Mouse (Mus musculus): ENCODE results near the gene Gm49340. TPM values are rescaled to one million over a fixed set of nuclear protein-coding genes. Genes with fewer than 3 reads are reported as not detected.
A peak's percentile ranks its signal among the peaks of the same experiment; 100 is the strongest.
"Not testable (repeated sequence)": the region's sequence is repeated elsewhere in the genome, so short reads cannot be mapped to it uniquely, and the experiment has no call there.

The Gm49340 gene
- polyA plus RNA-seq (2015; fragmentation: Nextera tagmentation; extraction: Ambion mirVana) = not detected in 2 replicates

- 89% methylated on average over 27 of the region's 27 CpGs for WGBS
- H3K4me3 ChIP-seq = no peak within 1 kb of the TSS
- no peaks in the 10 kb centered on the region; the same call in 1 of the 2 replicates for H3K9me3 ChIP-seq
- H3K9ac ChIP-seq = no peak within 1 kb of the TSS
- H3K27ac ChIP-seq = no peak within 1 kb of the TSS
- no peak within 1 kb of the TSS for H3K4me2 ChIP-seq
- no peak for ATAC-seq (replicated peaks)
- H3K36me3 ChIP-seq (replicated peaks) = no peaks in the 10 kb centered on the region
- H3K27me3 ChIP-seq (replicated peaks) = no peaks in the 10 kb centered on the region
- H3K4me1 ChIP-seq = no peaks in the 10 kb centered on the region
Measured at GRCm38 (mm10) chr11:73329442-73329841, at the start of gene Gm49340, which contains the start of the genes Aspa and Spata22. Gene Gm49340, plus strand, starts transcription at chr11:73329741. Gene Aspa, minus strand, starts transcription at chr11:73329596. Gene Spata22, plus strand, starts transcription at chr11:73329741.

DNA sequence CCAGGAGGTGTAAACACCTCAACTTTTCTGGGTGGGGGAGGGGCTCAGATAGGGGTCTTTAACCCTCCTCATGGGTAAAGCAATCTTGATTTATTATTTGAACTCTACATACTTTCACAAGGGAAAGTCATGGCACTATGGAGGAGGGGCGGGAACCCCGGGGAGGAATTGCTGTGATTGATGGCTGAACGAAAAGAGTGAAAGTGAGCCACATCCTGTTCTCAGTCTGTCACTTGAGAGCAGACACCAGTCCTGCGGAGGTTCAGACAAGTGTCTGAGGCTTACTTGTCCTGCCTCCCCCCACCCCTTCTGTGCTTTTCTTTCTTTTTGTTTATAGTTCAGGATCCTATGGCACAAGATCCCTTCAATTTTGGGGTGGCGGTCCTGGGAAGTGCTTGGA, 48.8 kb upstream of the Gm49340 start:
- no peak overlapping the region for H3K27ac ChIP-seq
- H3K9ac ChIP-seq = no peak overlapping the region
- H3K36me3 ChIP-seq (replicated peaks) = no peaks in the 10 kb centered on the region
- 74% methylated on average over 5 of the region's 5 CpGs for WGBS
- H3K27me3 ChIP-seq (replicated peaks) = no peaks in the 10 kb centered on the region
- no peak overlapping the region for H3K4me2 ChIP-seq
- no peak for ATAC-seq (replicated peaks)
- no peak overlapping the region for H3K4me3 ChIP-seq
- H3K4me1 ChIP-seq = no peaks in the 10 kb centered on the region
- H3K9me3 ChIP-seq = no peaks in the 10 kb centered on the region

DNA sequence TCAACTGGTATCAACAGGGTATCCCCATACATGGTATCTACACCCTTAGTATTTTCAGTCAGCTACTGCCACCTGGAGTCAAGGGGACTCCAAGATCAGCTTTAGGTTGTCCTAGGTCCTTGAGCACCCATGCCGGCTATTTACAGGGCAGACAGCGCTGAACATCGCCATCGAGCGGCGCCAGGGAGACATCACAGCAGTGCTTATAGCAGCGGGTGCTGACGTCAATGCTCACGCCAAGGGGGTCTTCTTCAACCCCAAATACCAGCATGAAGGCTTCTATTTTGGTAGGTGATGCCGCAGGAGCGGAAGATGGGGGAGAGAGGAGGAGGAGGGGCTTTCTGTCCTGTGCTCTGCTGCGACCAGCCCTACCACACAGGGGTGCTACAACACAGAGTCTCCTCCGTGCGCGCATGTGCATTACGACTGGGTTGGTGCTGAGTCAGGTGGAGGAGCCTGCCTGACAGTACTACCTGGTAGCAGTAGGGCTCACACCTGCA, 48.0 kb upstream of the Gm49340 start:
- no peaks in the 10 kb centered on the region for H3K36me3 ChIP-seq (replicated peaks)
- H3K4me3 ChIP-seq = peak overlapping the region; percentile 46
- peak; percentile 96 for ATAC-seq (replicated peaks)
- H3K27me3 ChIP-seq (replicated peaks) = no peaks in the 10 kb centered on the region
- peak overlapping the region; percentile 42 for H3K9ac ChIP-seq
- H3K9me3 ChIP-seq = no peaks in the 10 kb centered on the region
- no peaks in the 10 kb centered on the region for H3K4me1 ChIP-seq
- peak overlapping the region; percentile 60 for H3K4me2 ChIP-seq
- 2% methylated on average over 16 of the region's 16 CpGs for WGBS
- 0 out of 2 replicates have a peak overlapping the region, but pooled peaks have one; percentile 48 for H3K27ac ChIP-seq

- no peaks in the 10 kb centered on the region for H3K4me1 ChIP-seq
- H3K4me2 ChIP-seq = no peak overlapping the region
- 81% methylated on average over 9 of the region's 9 CpGs for WGBS
- H3K9ac ChIP-seq = no peak overlapping the region
- no peaks in the 10 kb centered on the region for H3K9me3 ChIP-seq
- H3K4me3 ChIP-seq = no peak overlapping the region
- H3K27me3 ChIP-seq (replicated peaks) = no peaks in the 10 kb centered on the region
- no peak for ATAC-seq (replicated peaks)
- no peaks in the 10 kb centered on the region for H3K36me3 ChIP-seq (replicated peaks)
- no peak overlapping the region for H3K27ac ChIP-seq
Measured at GRCm38 (mm10) chr11:73283369-73283768, 46.2 kb upstream of the Gm49340 start.

DNA sequence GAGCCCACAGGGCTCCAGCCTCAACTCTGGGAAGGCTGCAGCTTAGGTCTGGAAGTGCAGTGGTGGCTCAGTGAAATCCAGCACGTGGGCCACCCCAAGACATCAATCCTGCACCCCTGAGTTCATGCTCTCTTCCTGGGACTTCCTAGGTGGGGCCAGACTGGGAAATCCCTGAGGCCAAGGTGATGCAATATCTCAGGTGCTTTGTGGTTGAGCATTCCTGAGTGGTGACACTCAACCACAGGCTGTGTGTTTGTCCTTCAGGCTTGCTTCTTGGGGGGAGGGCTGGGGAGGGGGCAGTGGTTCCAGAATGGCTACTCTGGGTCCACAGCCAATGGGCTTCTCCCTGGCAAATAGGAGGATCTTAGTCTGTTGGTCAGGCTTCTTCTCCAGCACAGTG, 45.6 kb upstream of the Gm49340 start:
- WGBS = 28% methylated on average over 1 of the region's 1 CpGs
- ATAC-seq (replicated peaks) = no peak
- Histone ChIP-seq H3K4me1 (no peaks in the 10 kb centered on the region), H3K4me2 (no peak overlapping the region), H3K9me3 (no peaks in the 10 kb centered on the region), H3K27ac (no peak overlapping the region), H3K36me3 (replicated peaks) (no peaks in the 10 kb centered on the region), H3K4me3 (no peak overlapping the region), H3K27me3 (replicated peaks) (no peaks in the 10 kb centered on the region), H3K9ac (no peak overlapping the region)

DNA sequence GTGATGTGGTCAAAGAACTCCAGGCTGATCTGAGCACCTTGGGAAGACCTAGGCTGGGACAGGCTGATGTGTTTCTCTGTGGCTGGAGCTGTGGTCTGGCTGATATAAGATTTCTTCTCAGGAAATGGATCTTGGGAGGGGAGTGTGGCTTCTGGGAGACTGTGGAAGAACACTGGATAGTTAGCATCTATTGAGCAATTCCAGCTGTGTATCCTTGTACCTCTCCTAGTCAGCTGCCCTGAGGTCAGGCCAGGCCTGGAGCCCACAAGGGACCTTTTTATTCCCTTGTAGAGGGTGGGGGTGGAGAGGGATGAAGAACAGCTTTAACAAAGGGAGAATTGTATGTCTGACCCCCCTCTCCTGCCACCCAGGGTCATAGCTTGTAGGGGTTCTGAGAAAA, 45.2 kb upstream of the Gm49340 start:
- Histone ChIP-seq H3K4me3 (no peak overlapping the region), H3K9me3 (no peaks in the 10 kb centered on the region), H3K4me1 (no peaks in the 10 kb centered on the region), H3K4me2 (no peak overlapping the region), H3K36me3 (replicated peaks) (no peaks in the 10 kb centered on the region), H3K27me3 (replicated peaks) (no peaks in the 10 kb centered on the region), H3K9ac (no peak overlapping the region), H3K27ac (no peak overlapping the region)
- ATAC-seq (replicated peaks) = no peak

- no peaks in the 10 kb centered on the region for H3K4me1 ChIP-seq
- ATAC-seq (replicated peaks) = no peak
- H3K4me2 ChIP-seq = no peak overlapping the region
- WGBS = 89% methylated on average over 1 of the region's 1 CpGs
- no peak overlapping the region for H3K9ac ChIP-seq
- no peak overlapping the region for H3K4me3 ChIP-seq
- H3K9me3 ChIP-seq = no peaks in the 10 kb centered on the region
- no peak overlapping the region for H3K27ac ChIP-seq
- H3K36me3 ChIP-seq (replicated peaks) = no peaks in the 10 kb centered on the region
- no peaks in the 10 kb centered on the region for H3K27me3 ChIP-seq (replicated peaks)
Measured at GRCm38 (mm10) chr11:73289621-73290020, 39.9 kb upstream of the Gm49340 start.

GRCm38 (mm10) chr11:73303123-73303522, 26.4 kb upstream of the Gm49340 start:
- Histone ChIP-seq H3K36me3 (replicated peaks) (no peaks in the 10 kb centered on the region), H3K4me3 (no peak overlapping the region), H3K27ac (no peak overlapping the region), H3K4me1 (no peaks in the 10 kb centered on the region), H3K27me3 (replicated peaks) (no peaks in the 10 kb centered on the region), H3K9ac (no peak overlapping the region), H3K4me2 (no peak overlapping the region), H3K9me3 (no peaks in the 10 kb centered on the region)
- WGBS = 6% methylated on average over 2 of the region's 2 CpGs
- no peak for ATAC-seq (replicated peaks)

DNA sequence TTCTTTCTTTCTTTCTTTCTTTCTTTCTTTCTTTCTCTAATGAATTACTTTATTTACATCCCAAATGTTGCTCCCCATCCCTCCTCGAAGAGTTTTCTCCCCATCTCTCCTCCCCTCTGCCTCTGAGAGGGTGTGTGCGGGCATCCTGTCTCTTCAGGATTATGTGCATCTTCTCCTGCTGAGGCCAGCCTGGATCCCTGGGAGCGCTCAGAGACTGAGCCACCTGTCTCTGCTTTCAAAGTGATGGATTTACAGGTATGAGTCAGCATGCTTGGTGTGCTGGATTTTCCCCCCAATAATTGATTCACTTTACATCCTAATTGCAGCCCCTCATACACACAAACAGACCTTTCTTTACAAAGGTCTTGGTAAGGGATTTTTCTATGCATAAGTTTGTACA, 13.6 kb upstream of the Gm49340 start:
- Histone ChIP-seq H3K9ac (no peak overlapping the region), H3K27me3 (replicated peaks) (no peaks in the 10 kb centered on the region), H3K4me1 (no peaks in the 10 kb centered on the region), H3K27ac (no peak overlapping the region), H3K36me3 (replicated peaks) (no peaks in the 10 kb centered on the region), H3K4me3 (no peak overlapping the region), H3K4me2 (no peak overlapping the region), H3K9me3 (no peaks in the 10 kb centered on the region)
- 45% methylated on average over 3 of the region's 3 CpGs for WGBS
- ATAC-seq (replicated peaks) = no peak

DNA sequence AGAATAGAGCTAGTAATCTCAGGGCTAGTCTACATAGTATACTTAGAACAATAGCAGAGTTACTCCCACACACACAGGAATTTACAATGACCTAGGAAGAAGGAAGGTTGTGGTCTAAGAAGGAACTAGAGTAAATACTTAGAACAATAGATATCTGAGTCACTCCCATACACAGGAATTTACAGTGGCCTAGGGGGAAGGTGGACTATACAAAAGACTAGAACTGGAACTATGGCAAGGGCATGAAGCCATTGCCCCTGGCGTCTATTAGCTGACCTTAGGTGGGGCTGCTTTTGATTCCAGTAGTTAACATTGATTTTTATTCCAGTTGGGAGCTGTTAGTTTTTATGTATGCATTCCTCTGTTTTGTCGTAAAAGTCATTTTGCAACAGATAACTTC, 11.0 kb upstream of the Gm49340 start:
- H3K4me2 ChIP-seq; H3K36me3 ChIP-seq (replicated peaks); H3K9me3 ChIP-seq; H3K9ac ChIP-seq; H3K27ac ChIP-seq; ATAC-seq (replicated peaks); H3K4me1 ChIP-seq; H3K4me3 ChIP-seq; H3K27me3 ChIP-seq (replicated peaks): not testable (repeated sequence)
- 87% methylated on average over 2 of the region's 2 CpGs for WGBS

- H3K4me1 ChIP-seq; H3K27me3 ChIP-seq (replicated peaks); H3K9me3 ChIP-seq; H3K4me3 ChIP-seq; H3K27ac ChIP-seq; H3K9ac ChIP-seq; ATAC-seq (replicated peaks); H3K36me3 ChIP-seq (replicated peaks); H3K4me2 ChIP-seq: not testable (repeated sequence)
- 95% methylated on average over 13 of the region's 13 CpGs for WGBS
Measured at GRCm38 (mm10) chr11:73321064-73321463, 8.5 kb upstream of the Gm49340 start.

DNA sequence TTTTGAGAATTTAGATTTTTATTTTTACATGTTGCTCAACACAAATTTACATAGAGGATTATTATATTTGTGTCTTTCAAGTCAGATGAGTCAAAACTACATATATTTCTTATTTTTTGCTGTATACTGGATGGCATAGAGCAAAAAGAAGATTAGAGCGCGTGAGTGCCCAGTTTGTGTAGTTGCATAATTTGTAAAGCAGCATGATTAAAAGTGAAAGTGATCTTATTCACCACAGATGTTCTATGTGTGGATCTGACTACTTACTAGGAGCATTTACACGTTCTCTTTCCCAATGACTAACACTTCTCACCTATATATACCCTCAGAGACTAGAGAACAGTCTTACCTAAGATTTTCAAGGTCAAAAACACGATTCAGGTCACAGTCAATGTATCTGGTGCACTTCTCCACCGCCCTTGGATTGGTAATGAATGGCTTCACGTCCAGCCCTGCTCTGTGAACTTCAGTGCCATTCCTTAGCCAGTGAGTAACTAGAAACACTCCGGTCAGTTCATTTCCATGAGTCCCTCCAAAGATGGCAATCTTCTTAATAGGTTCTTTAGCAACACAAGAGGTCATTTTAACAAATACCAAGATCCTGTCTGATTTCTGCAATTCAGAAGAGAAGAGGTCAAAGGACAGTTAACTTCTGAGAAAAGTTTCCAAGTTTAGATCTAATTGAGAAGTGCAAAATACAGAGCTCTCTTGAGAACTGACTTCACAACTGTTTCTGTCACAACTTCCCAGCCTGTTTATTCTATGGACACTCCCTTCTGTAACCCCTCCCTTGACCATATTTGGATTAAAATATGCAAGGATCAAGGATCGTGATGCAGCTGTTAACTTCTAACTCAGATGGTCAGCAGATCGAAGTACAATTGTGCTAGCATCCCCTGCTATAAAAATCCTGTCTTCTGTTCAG, 5.4 kb upstream of the Gm49340 start:
- no peak for ATAC-seq (replicated peaks)
- WGBS = 75% methylated on average over 9 of the region's 9 CpGs
- H3K4me3 ChIP-seq = no peak overlapping the region

DNA sequence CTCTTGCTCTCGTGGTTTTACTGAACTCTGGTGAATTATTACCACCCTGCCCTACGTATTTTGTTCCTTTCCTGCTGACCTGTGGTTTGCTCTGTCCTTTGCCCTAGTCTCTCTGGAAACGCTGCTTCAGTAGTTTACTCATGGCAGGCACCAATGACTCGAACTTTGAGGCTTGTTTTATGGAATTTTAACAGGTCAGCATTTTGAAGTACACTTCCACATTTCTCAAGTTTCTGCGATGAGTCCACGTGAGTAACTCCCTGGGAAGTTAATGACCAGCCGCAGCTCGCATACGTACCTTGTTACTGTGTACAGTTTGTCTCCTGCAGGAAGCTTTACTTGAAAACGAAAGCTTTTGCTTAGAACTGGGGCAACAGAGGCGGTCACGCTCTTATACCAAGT, 3.1 kb upstream of the Gm49340 start:
- Histone ChIP-seq H3K9me3 (no peaks in the 10 kb centered on the region; the same call in 1 of the 2 replicates), H3K4me3 (no peak overlapping the region), H3K27ac (no peak overlapping the region), H3K4me1 (no peaks in the 10 kb centered on the region), H3K4me2 (no peak overlapping the region), H3K36me3 (replicated peaks) (no peaks in the 10 kb centered on the region), H3K9ac (no peak overlapping the region), H3K27me3 (replicated peaks) (no peaks in the 10 kb centered on the region)
- WGBS = 74% methylated on average over 12 of the region's 12 CpGs
- no peak for ATAC-seq (replicated peaks)

More for the DNA sequence above, 5.4 kb upstream of the Gm49340 start:
- Histone ChIP-seq H3K9ac (no peak overlapping the region), H3K9me3 (no peaks in the 10 kb centered on the region), H3K4me1 (no peaks in the 10 kb centered on the region), H3K36me3 (replicated peaks) (no peaks in the 10 kb centered on the region), H3K27ac (no peak overlapping the region), H3K4me2 (no peak overlapping the region), H3K27me3 (replicated peaks) (no peaks in the 10 kb centered on the region)

All from midbrain, embryonic 15.5 days (tissue).